Mouse (Mus musculus): Measurements from ENCODE around the gene Dok7.

Dok7 gene

GRCm38 (mm10) chr5:35057582-35057981 is 1.0 kb downstream of the Dok7 start:
- no peak for DNase-seq (ENCODE audit: low spot score in 2 of 2)

- DNase-seq (ENCODE audit: low spot score in 2 of 2): no peak
Measured at GRCm38 (mm10) chr5:35058216-35058615, 1.6 kb downstream of the Dok7 start.

- DNase-seq (ENCODE audit: low spot score in 2 of 2): no peak
Measured at GRCm38 (mm10) chr5:35060098-35060497, 3.5 kb downstream of the Dok7 start.

- no peak for DNase-seq (ENCODE audit: low spot score in 2 of 2)
Measured at GRCm38 (mm10) chr5:35069841-35070240, 13.3 kb downstream of the Dok7 start.

GRCm38 (mm10) chr5:35070314-35070713 is 13.7 kb downstream of the Dok7 start:
- DNase-seq (ENCODE audit: low spot score in 2 of 2): no peak

- DNase-seq (ENCODE audit: low spot score in 2 of 2): no peak
Measured at GRCm38 (mm10) chr5:35070953-35071352, 14.4 kb downstream of the Dok7 start.

- DNase-seq (ENCODE audit: low spot score in 2 of 2): no peak
Measured at GRCm38 (mm10) chr5:35071855-35072254, 15.3 kb downstream of the Dok7 start.

GRCm38 (mm10) chr5:35073235-35073634 is 16.7 kb downstream of the Dok7 start:
- no peak for DNase-seq (ENCODE audit: low spot score in 2 of 2)

GRCm38 (mm10) chr5:35073992-35074391 is 17.4 kb downstream of the Dok7 start:
- no peak for DNase-seq (ENCODE audit: low spot score in 2 of 2)

GRCm38 (mm10) chr5:35076369-35076768 is 19.8 kb downstream of the Dok7 start:
- no peak for DNase-seq (ENCODE audit: low spot score in 2 of 2)

GRCm38 (mm10) chr5:35079101-35079500 is 22.5 kb downstream of the Dok7 start:
- DNase-seq (ENCODE audit: low spot score in 2 of 2): no peak

GRCm38 (mm10) chr5:35084913-35085312 is 28.3 kb downstream of the Dok7 start:
- no peak for DNase-seq (ENCODE audit: low spot score in 2 of 2)

- peak in 1 of 2 experiments; percentile 48 for DNase-seq (ENCODE audit: low spot score in 2 of 2)
Measured at GRCm38 (mm10) chr5:35088785-35089613, 32.4 kb downstream of the Dok7 start.

- DNase-seq (ENCODE audit: low spot score in 2 of 2): no peak
Measured at GRCm38 (mm10) chr5:35089614-35089963, 33.0 kb downstream of the Dok7 start.

GRCm38 (mm10) chr5:35091636-35092035 is 35.1 kb downstream of the Dok7 start:
- no peak for DNase-seq (ENCODE audit: low spot score in 2 of 2)

- no peak for DNase-seq (ENCODE audit: low spot score in 2 of 2)
Measured at GRCm38 (mm10) chr5:35103086-35103485, 46.5 kb downstream of the Dok7 start.

GRCm38 (mm10) chr5:35103528-35103927 is 47.0 kb downstream of the Dok7 start:
- no peak for DNase-seq (ENCODE audit: low spot score in 2 of 2)

- DNase-seq (ENCODE audit: low spot score in 2 of 2): no peak
Measured at GRCm38 (mm10) chr5:35104183-35104959, 47.8 kb downstream of the Dok7 start.

- DNase-seq (ENCODE audit: low spot score in 2 of 2): peak; percentile 82 to 85
Measured at GRCm38 (mm10) chr5:35104960-35105921, 48.7 kb downstream of the Dok7 start, which contains the start of gene Lrpap1. TSS of gene Lrpap1 (minus strand) at chr5:35105766.

GRCm38 (mm10) chr5:35105922-35106298 is 49.3 kb downstream of the Dok7 start:
- DNase-seq (ENCODE audit: low spot score in 2 of 2): no peak

GRCm38 (mm10) chr5:35112444-35112843 is 55.9 kb downstream of the Dok7 start:
- no peak for DNase-seq (ENCODE audit: low spot score in 2 of 2)

GRCm38 (mm10) chr5:35116002-35116401 is 59.4 kb downstream of the Dok7 start:
- DNase-seq (ENCODE audit: low spot score in 2 of 2): no peak
